Mouse (Mus musculus) CH12.LX (cell line): ENCODE data around the gene Nthl1.

Experiments used
- CHD2 ChIP-seq: IDR thresholded peaks from 2 replicates; pipeline ENCODE4 v1.6.1; 2011; ENCODE audit warnings: low read length, improper control_type of control experiment
- CTCF ChIP-seq, 2 experiments: IDR thresholded peaks in 1 of 2; conservative IDR thresholded peaks in 1 of 2; 2 replicates each; pipeline ENCODE4 v1.5.1; 2011 to 2012; ENCODE audit warnings: low read depth in 2 of 2, low read length in 2 of 2, improper control_type of control experiment in 1 of 2, inconsistent platforms in 1 of 2, mild to moderate bottlenecking in 1 of 2, moderate library complexity in 1 of 2
- EP300 ChIP-seq: IDR thresholded peaks from 2 replicates; pipeline ENCODE4 v1.6.1; 2011; ENCODE audit warnings: low read length, improper control_type of control experiment
- GABPA ChIP-seq: IDR thresholded peaks from 2 replicates; pipeline ENCODE4 v1.6.1; 2012; ENCODE audit warnings: low read depth, low read length, improper control_type of control experiment, inconsistent platforms; ENCODE audit not compliant: insufficient replicate concordance
- JUN ChIP-seq: IDR thresholded peaks from 2 replicates; pipeline ENCODE4 v1.6.1; 2011; ENCODE audit warnings: low read depth, mild to moderate bottlenecking, low read length, improper control_type of control experiment, moderate library complexity; ENCODE audit not compliant: insufficient read depth
- MAFK ChIP-seq: IDR thresholded peaks from 2 replicates; pipeline ENCODE4 v1.6.1; 2011; ENCODE audit warnings: low read length, improper control_type of control experiment; ENCODE audit not compliant: insufficient replicate concordance
- MXI1 ChIP-seq: IDR thresholded peaks from 2 replicates; pipeline ENCODE4 v1.6.1; 2011; ENCODE audit warnings: mild to moderate bottlenecking, low read depth, low read length, improper control_type of control experiment
- NRF1 ChIP-seq: IDR thresholded peaks from 2 replicates; pipeline ENCODE4 v1.6.1; 2014; ENCODE audit warnings: low read depth, mild to moderate bottlenecking, inconsistent platforms, low read length, improper control_type of control experiment, moderate library complexity
- POLR2A ChIP-seq: IDR thresholded peaks from 2 replicates; pipeline ENCODE4 v1.6.1; 2011; ENCODE audit warnings: low read depth, mild to moderate bottlenecking, improper control_type of control experiment, low read length
- RAD21 ChIP-seq: IDR thresholded peaks from 2 replicates; pipeline ENCODE4 v1.6.1; 2011; ENCODE audit warnings: low read depth, mild to moderate bottlenecking, low read length, improper control_type of control experiment, moderate library complexity
- TBP ChIP-seq: conservative IDR thresholded peaks from 2 replicates; pipeline ENCODE4 v1.6.1; 2011; ENCODE audit warnings: low read depth, low read length, improper control_type of control experiment

- TF ChIP-seq CTCF (conservative IDR thresholded peaks at IDR 0.05 in 1 of 2, IDR thresholded peaks at IDR 0.05 in 1 of 2; ENCODE audit: low read depth in 2 of 2, low read length in 2 of 2), result no peak
- no peak for TF ChIP-seq TBP
- no peak for TF ChIP-seq POLR2A
- no peak for TF ChIP-seq GABPA
- TF ChIP-seq RAD21, result no peak
- no peak for TF ChIP-seq EP300
- no peak for TF ChIP-seq NRF1
- TF ChIP-seq MAFK, result no peak
- no peak for TF ChIP-seq MXI1
- TF ChIP-seq CHD2, result no peak
- TF ChIP-seq JUN, result no peak
These were observed 36.4 kb upstream of the Nthl1 start for GRCm38 (mm10) chr17:24596073-24596466.
